Comparison of ENCODE assay signal across 9 mouse cellular contexts in genomic region chr9:59539441-59540137, GRCm38 (mm10). TPM values are rescaled to one million over a fixed set of nuclear protein-coding genes. Genes with fewer than 3 reads are reported as not detected.
A peak's percentile ranks its signal among the peaks of the same experiment; 100 is the strongest.
DNase-seq lines count a peak whose midpoint lies in the region; ATAC-seq and TF ChIP-seq lines count a peak whose summit lies in the region.
"Had no signal": no experiment of that assay in that cellular context is flagged by ENCODE, and none has a peak within 500 bp of the region (broad histone marks: within the 10 kb centered on the region; RNA-seq: fewer than 3 reads in every experiment).

Gene Hexa (plus strand): TSS chr9:59539540.
Gene Tmem202 (minus strand): TSS chr9:59539847.

- no peaks in the 10 kb centered on the region for H3K36me3 ChIP-seq in forebrain, embryonic 12.5 days (replicated peaks)
- H3K36me3 ChIP-seq in heart, postnatal 0 days (replicated peaks; ENCODE audit: control insufficient read depth, insufficient read depth, low read length): no peaks in the 10 kb centered on the region
- no peaks in the 10 kb centered on the region for H3K36me3 ChIP-seq in liver, postnatal 0 days (replicated peaks; ENCODE audit: insufficient read depth, low read length)
- no peaks in the 10 kb centered on the region for H3K36me3 ChIP-seq in neural tube, embryonic 14.5 days (ENCODE audit: control insufficient read depth, insufficient read depth, low read length)
- H3K36me3 ChIP-seq in testis, adult 2 months (ENCODE audit: control insufficient read depth, insufficient read depth, low read length): no peaks in the 10 kb centered on the region

- TF ChIP-seq CTCF in heart, postnatal 0 days (IDR thresholded peaks at IDR 0.05; ENCODE audit: low read depth): no peak
- TF ChIP-seq CTCF in liver, postnatal 0 days (IDR thresholded peaks at IDR 0.05; ENCODE audit: low read depth): no peak
- no peak for TF ChIP-seq CTCF in testis, adult 2 months (IDR thresholded peaks at IDR 0.05; ENCODE audit: control insufficient read depth, insufficient read depth, insufficient replicate concordance, low read depth, low read length)

- peak; percentile 49; the same call in 1 of the 2 replicates for TF ChIP-seq EP300 in heart, postnatal 0 days (IDR thresholded peaks at IDR 0.05; ENCODE audit: low read depth)
- TF ChIP-seq EP300 in liver, postnatal 0 days (IDR thresholded peaks at IDR 0.05; ENCODE audit: low read depth): no peak; the same call in 1 of the 2 replicates

- peak within 1 kb of the TSS; percentile 61 for H3K4me3 ChIP-seq in forebrain, embryonic 12.5 days (replicated peaks)
- peak within 1 kb of the TSS; percentile 72 for H3K4me3 ChIP-seq in heart, postnatal 0 days (ENCODE audit: low read depth, low read length)
- peak within 1 kb of the TSS; percentile 60 for H3K4me3 ChIP-seq in liver, postnatal 0 days (ENCODE audit: low read depth, low read length)
- peak within 1 kb of the TSS; percentile 60 for H3K4me3 ChIP-seq in neural tube, embryonic 14.5 days (ENCODE audit: low read depth, low read length)
- peak within 1 kb of the TSS; percentile 98 for H3K4me3 ChIP-seq in testis, adult 2 months (ENCODE audit: control insufficient read depth, low read depth, low read length)

- H3K9me3 ChIP-seq in forebrain, embryonic 12.5 days: no peaks in the 10 kb centered on the region
- H3K9me3 ChIP-seq in heart, postnatal 0 days (replicated peaks; ENCODE audit: control insufficient read depth, low read length): no peaks in the 10 kb centered on the region
- H3K9me3 ChIP-seq in liver, postnatal 0 days (ENCODE audit: low read length): no peaks in the 10 kb centered on the region
- no peaks in the 10 kb centered on the region for H3K9me3 ChIP-seq in neural tube, embryonic 14.5 days (ENCODE audit: control insufficient read depth, low read length)

- peak within 1 kb of the TSS; percentile 74 for H3K9ac ChIP-seq in forebrain, embryonic 12.5 days
- peak within 1 kb of the TSS; percentile 56 for H3K9ac ChIP-seq in heart, postnatal 0 days (replicated peaks; ENCODE audit: low read depth, low read length)
- peak within 1 kb of the TSS; percentile 62 for H3K9ac ChIP-seq in liver, postnatal 0 days (replicated peaks)
- peak within 1 kb of the TSS; percentile 73 for H3K9ac ChIP-seq in neural tube, embryonic 14.5 days (replicated peaks; ENCODE audit: low read depth, low read length)

- ATAC-seq in forebrain, embryonic 12.5 days (ENCODE audit: low FRiP score): peak; percentile 89
- ATAC-seq in heart, postnatal 0 days (ENCODE audit: insufficient read depth, low read depth): peak; percentile 89
- ATAC-seq in liver, postnatal 0 days: peak; percentile 76
- peak; percentile 94 for ATAC-seq in neural tube, embryonic 14.5 days (ENCODE audit: low read depth)

- WGBS in forebrain, embryonic 12.5 days: 4% methylated on average over 55 of the region's 55 CpGs
- 2% methylated on average over 55 of the region's 55 CpGs for WGBS in heart, postnatal 0 days
- under 1% methylated on average over 51 of the region's 55 CpGs for WGBS in liver, postnatal 0 days (ENCODE audit: insufficient replicate concordance)
- 3% methylated on average over 55 of the region's 55 CpGs for WGBS in neural tube, embryonic 14.5 days

- no peaks in the 10 kb centered on the region for H3K27me3 ChIP-seq in forebrain, embryonic 12.5 days
- no peaks in the 10 kb centered on the region for H3K27me3 ChIP-seq in heart, postnatal 0 days (ENCODE audit: control insufficient read depth, insufficient read depth, low read length)
- H3K27me3 ChIP-seq in liver, postnatal 0 days (ENCODE audit: insufficient read depth, low read length): 0 out of 2 replicates have a peak, but pooled peaks cover 5% of the 10 kb centered on the region
- H3K27me3 ChIP-seq in neural tube, embryonic 14.5 days (ENCODE audit: control insufficient read depth, insufficient read depth, low read length): no peaks in the 10 kb centered on the region
- H3K27me3 ChIP-seq in testis, adult 2 months (ENCODE audit: control insufficient read depth, insufficient read depth, low read length): no peaks in the 10 kb centered on the region

- TF ChIP-seq POLR2A in testis, adult 2 months (IDR thresholded peaks at IDR 0.05; ENCODE audit: control insufficient read depth, low read depth, low read length): peak; percentile 68

- peaks cover 26% of the 10 kb centered on the region for H3K4me1 ChIP-seq in forebrain, embryonic 12.5 days
- peaks cover 19% of the 10 kb centered on the region for H3K4me1 ChIP-seq in heart, postnatal 0 days (ENCODE audit: control insufficient read depth, insufficient read depth)
- peaks cover 15% of the 10 kb centered on the region for H3K4me1 ChIP-seq in liver, postnatal 0 days (ENCODE audit: insufficient read depth)
- H3K4me1 ChIP-seq in neural tube, embryonic 14.5 days (ENCODE audit: control insufficient read depth, insufficient read depth, low read length): peaks cover 18% of the 10 kb centered on the region
- peaks cover 13% of the 10 kb centered on the region for H3K4me1 ChIP-seq in testis, adult 2 months (ENCODE audit: control insufficient read depth, insufficient read depth, low read length)

- peak within 1 kb of the TSS; percentile 88 for H3K4me2 ChIP-seq in forebrain, embryonic 12.5 days
- H3K4me2 ChIP-seq in heart, postnatal 0 days (ENCODE audit: low read depth, low read length): peak within 1 kb of the TSS; percentile 74
- H3K4me2 ChIP-seq in liver, postnatal 0 days (ENCODE audit: low read depth, low read length): peak within 1 kb of the TSS; percentile 89
- peak within 1 kb of the TSS; percentile 69 for H3K4me2 ChIP-seq in neural tube, embryonic 14.5 days (ENCODE audit: low read depth, low read length)

- DNase-seq in CD8-positive naive resting alpha-beta T cell, adult 2 months (ENCODE audit: low read depth in 2 of 2, low spot score in 2 of 2): peak; percentile 41 to 58
- DNase-seq in c-Kit-positive CD71-negative TER-119-negative erythroid progenitor cells, embryonic 14.5 days (ENCODE audit: low read depth): peak; percentile 50
- DNase-seq in heart, postnatal 0 days (ENCODE audit: low spot score): peak; percentile 87
- DNase-seq in kidney, postnatal 36 days: peak; percentile 76 to 83
- DNase-seq in liver, postnatal 0 days: peak; percentile 79

- no peak within 1 kb of the TSS for H3K27ac ChIP-seq in forebrain, embryonic 12.5 days
- peak within 1 kb of the TSS; percentile 71 for H3K27ac ChIP-seq in heart, postnatal 0 days (ENCODE audit: low read depth)
- peak within 1 kb of the TSS; percentile 69 for H3K27ac ChIP-seq in liver, postnatal 0 days (ENCODE audit: low read depth)
- H3K27ac ChIP-seq in neural tube, embryonic 14.5 days (ENCODE audit: low read depth, low read length): no peak within 1 kb of the TSS
- H3K27ac ChIP-seq in testis, adult 2 months (ENCODE audit: control insufficient read depth, insufficient read depth, low read depth, low read length): peak within 1 kb of the TSS; percentile 94

RNA-seq across cellular contexts. Expression of gene Hexa, which starts in this region (rescaled TPM):
- polyA plus RNA-seq in forebrain, embryonic 12.5 days (2016; fragmentation: Nextera tagmentation; extraction: Ambion mirVana): 37.1 and 43.3 TPM in 2 replicates
- 74.4 and 90.9 TPM in 2 replicates for total RNA-seq in heart, postnatal 0 days (2014; rRNA removed; ENCODE audit: low replicate concordance)
- 42.2 and 48.9 TPM in 2 replicates for polyA plus RNA-seq in heart, postnatal 0 days (2015; fragmentation: Nextera tagmentation; extraction: Ambion mirVana)
- polyA plus RNA-seq in liver, postnatal 0 days (2015; fragmentation: Nextera tagmentation; extraction: Ambion mirVana): 27.9 and 31.0 TPM in 2 replicates
- 49.0 and 63.3 TPM in 2 replicates for polyA plus RNA-seq in neural tube, embryonic 14.5 days (2014; fragmentation: Nextera tagmentation; extraction: Ambion mirVana)
- polyA plus RNA-seq in testis, adult 2 months (2012; rRNA removed): 100 and 116 TPM in 2 replicates

RNA-seq across cellular contexts. Expression of gene Tmem202, which starts in this region (rescaled TPM):
- 0.15 TPM in 1 of 2 replicates, not detected in the other for polyA plus RNA-seq in forebrain, embryonic 12.5 days (2016; fragmentation: Nextera tagmentation; extraction: Ambion mirVana)
- not detected in 2 replicates for total RNA-seq in heart, postnatal 0 days (2014; rRNA removed; ENCODE audit: low replicate concordance)
- 0.47 and 0.63 TPM in 2 replicates for polyA plus RNA-seq in heart, postnatal 0 days (2015; fragmentation: Nextera tagmentation; extraction: Ambion mirVana)
- 0.19 TPM in 2 replicates for polyA plus RNA-seq in liver, postnatal 0 days (2015; fragmentation: Nextera tagmentation; extraction: Ambion mirVana)
- polyA plus RNA-seq in neural tube, embryonic 14.5 days (2014; fragmentation: Nextera tagmentation; extraction: Ambion mirVana): 0.68 and 0.94 TPM in 2 replicates
- polyA plus RNA-seq in testis, adult 2 months (2012; rRNA removed): 66.9 and 71.6 TPM in 2 replicates
- polyA plus RNA-seq: large intestine, adult 2 months had no signal

Comparison
In these comparisons a context has a peak if more than half of its experiments do, and no peak if none do; other contexts are left out.
1. RNA of gene Tmem202 (polyA plus RNA-seq): 66.9 to 71.6 TPM in testis, adult 2 months; 0.68 to 0.94 TPM in neural tube, embryonic 14.5 days, 0.47 to 0.63 TPM in heart, postnatal 0 days, 0.19 TPM in liver, postnatal 0 days and 0.15 TPM in forebrain, embryonic 12.5 days; every median in the first group is over 10 times any median in the second.
2. H3K27ac ChIP-seq: peak in heart, postnatal 0 days (single experiment), liver, postnatal 0 days (single experiment) and testis, adult 2 months (single experiment); none in forebrain, embryonic 12.5 days (single experiment) and neural tube, embryonic 14.5 days (single experiment).
3. Peak in every context shown above with its lines, with median percentiles within 50 percentile points of each other: DNase-seq, ATAC-seq, H3K4me2 ChIP-seq, H3K4me3 ChIP-seq and H3K9ac ChIP-seq.